27 mouse cellular contexts compared by ENCODE assay signal in the genomic region with DNA sequence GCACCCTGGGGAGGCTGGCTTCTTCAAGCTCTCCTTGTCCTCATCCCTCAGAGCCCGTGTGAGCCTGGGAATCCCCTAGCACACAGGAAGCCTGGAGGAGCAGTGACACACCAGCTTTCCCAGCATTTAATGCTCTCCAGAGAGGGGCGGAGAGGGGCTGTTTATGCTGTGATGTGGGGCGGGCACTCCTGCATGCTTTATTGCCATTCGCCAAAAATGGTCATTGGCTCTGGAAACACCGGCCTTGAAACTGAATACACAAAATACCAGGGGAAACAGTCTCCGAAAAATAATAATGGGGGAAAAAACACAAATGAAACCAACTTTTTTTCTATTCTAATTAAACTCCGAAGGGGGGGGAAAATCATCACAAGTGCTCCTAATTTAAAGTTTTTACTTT. TPM values are rescaled to one million over a fixed set of nuclear protein-coding genes. Genes with fewer than 3 reads are reported as not detected.
DNase-seq lines count a peak whose midpoint lies in the region; ATAC-seq and TF ChIP-seq lines count a peak whose summit lies in the region.
"Had no signal": no experiment of that assay in that cellular context is flagged by ENCODE, and none has a peak within 500 bp of the region (broad histone marks: within the 10 kb centered on the region; RNA-seq: fewer than 3 reads in every experiment).

A gene (minus strand): TSS at position 101 of the 400 bp plus-strand sequence.

- H3K27ac ChIP-seq in kidney, postnatal 0 days, result no peak within 1 kb of the TSS
- H3K27ac ChIP-seq: forebrain, embryonic 10.5 days; gastrocnemius, adult 2 months; heart, embryonic 15.5 days; hindbrain, postnatal 0 days; left cerebral cortex, adult 2 months; macrophage; midbrain, embryonic 10.5 days had no signal

- no peaks in the 10 kb centered on the region for H3K4me1 ChIP-seq in kidney, postnatal 0 days (replicated peaks; ENCODE audit: insufficient read depth, low read length)
- H3K4me1 ChIP-seq: heart, embryonic 15.5 days had no signal

- peak; percentile 37 for DNase-seq in kidney, postnatal 0 days (ENCODE audit: low spot score)
- DNase-seq in kidney, postnatal 25 days, result no peak
- DNase-seq in ovary, postnatal 36 days (ENCODE audit: low spot score), result peak; percentile 23
- DNase-seq in ovary, postnatal 14 days (ENCODE audit: low spot score), result no peak
- DNase-seq in large intestine, adult 2 months (ENCODE audit: low read depth, low spot score), result no peak
- DNase-seq in cerebellum, postnatal 4 days (ENCODE audit: low spot score in 2 of 2), result no peak
- DNase-seq in gastrocnemius, adult 8-10 months (ENCODE audit: low spot score in 2 of 2), result no peak
- DNase-seq: cerebellum, adult 11 months; cerebellum, postnatal 14 days; embryo, embryonic 11 days; gastrocnemius, adult 2 months; heart, adult 18-20 months; heart, postnatal 4 days; layer of hippocampus, adult 9-11 months; lung, adult 18-20 months; right cerebral cortex, adult 18-20 months; thymus, postnatal 14 days had no signal

- H3K27me3 ChIP-seq in kidney, postnatal 0 days (ENCODE audit: insufficient read depth, low read length), result no peaks in the 10 kb centered on the region
- H3K27me3 ChIP-seq: heart, embryonic 15.5 days had no signal

- no peak within 1 kb of the TSS for H3K4me2 ChIP-seq in kidney, postnatal 0 days (ENCODE audit: low read length)
- H3K4me2 ChIP-seq: heart, embryonic 15.5 days; liver, embryonic 11.5 days had no signal

- no peaks in the 10 kb centered on the region for H3K9me3 ChIP-seq in kidney, postnatal 0 days (replicated peaks; ENCODE audit: low read length)
- H3K9me3 ChIP-seq: forebrain, embryonic 10.5 days; heart, embryonic 15.5 days; midbrain, embryonic 10.5 days had no signal

- 32% methylated on average over 7 of the region's 7 CpGs for WGBS in kidney, postnatal 0 days
- WGBS in large intestine, adult 2 months, result 27% methylated on average over 7 of the region's 7 CpGs

- TF ChIP-seq CTCF in kidney, postnatal 0 days (IDR thresholded peaks at IDR 0.05; ENCODE audit: low read depth), result no peak

- H3K4me3 ChIP-seq in kidney, postnatal 0 days (replicated peaks; ENCODE audit: low read depth, low read length), result no peak within 1 kb of the TSS
- H3K4me3 ChIP-seq: forebrain, embryonic 10.5 days; gastrocnemius, adult 2 months; heart, embryonic 15.5 days; left cerebral cortex, adult 2 months; midbrain, embryonic 10.5 days had no signal

- H3K36me3 ChIP-seq in kidney, postnatal 0 days (ENCODE audit: insufficient read depth, low read length), result no peaks in the 10 kb centered on the region
- H3K36me3 ChIP-seq: forebrain, embryonic 10.5 days; heart, embryonic 15.5 days; midbrain, embryonic 10.5 days had no signal

- no peak for ATAC-seq in kidney, postnatal 0 days (replicated peaks; ENCODE audit: low FRiP score, low read depth)
- ATAC-seq: hindbrain, postnatal 0 days had no signal

- no peak within 1 kb of the TSS for H3K9ac ChIP-seq in kidney, postnatal 0 days (ENCODE audit: low read depth, low read length)
- H3K9ac ChIP-seq: heart, embryonic 15.5 days had no signal

RNA-seq across cellular contexts. Expression of the gene that starts here (rescaled TPM):
- polyA plus RNA-seq in kidney, postnatal 0 days (2015; fragmentation: Nextera tagmentation; extraction: Ambion mirVana), result 0.86 and 1.5 TPM in 2 replicates
- polyA plus RNA-seq in large intestine, adult 2 months (2012; rRNA removed), result 19.4 and 21.8 TPM in 2 replicates
- total RNA-seq in gastrocnemius, adult 8-10 months (2022), result not detected
- total RNA-seq: gastrocnemius, adult 2 months; neutrophil, adult 5-6 weeks had no signal
- polyA plus RNA-seq: C2C12; limb, embryonic 11.5 days; liver, embryonic 11.5 days; macrophage had no signal

Comparison
In these comparisons a context has a peak if more than half of its experiments do, and no peak if none do; other contexts are left out.
1. DNase-seq: peak in kidney, postnatal 0 days (single experiment) and ovary, postnatal 36 days (single experiment); none in kidney, postnatal 25 days (0 of 2), ovary, postnatal 14 days (single experiment), large intestine, adult 2 months (single experiment), cerebellum, postnatal 4 days (0 of 2) and gastrocnemius, adult 8-10 months (0 of 2).